Mouse (Mus musculus): ENCODE measurements around the gene Tigar.

- no peak for TF ChIP-seq CTCF (IDR thresholded peaks at IDR 0.05; ENCODE audit: control insufficient read depth, insufficient read depth, low read length)
- TF ChIP-seq POLR2A (IDR thresholded peaks at IDR 0.05; ENCODE audit: borderline replicate concordance, control insufficient read depth, low read depth, low read length) = no peak
These were observed 58.5 kb downstream of the Tigar start for GRCm38 (mm10) chr6:127050847-127051246.
